Mouse (Mus musculus) embryonic facial prominence, embryonic 10.5 days (tissue): ENCODE data around the gene Cdc27. TPM values are rescaled to one million over a fixed set of nuclear protein-coding genes. Genes with fewer than 3 reads are reported as not detected.

Experiments
- DNase-seq: peaks from one replicate; pipeline ENCODE4 v3.0.0-alpha.2; 2017; ENCODE audit warnings: low spot score
- H3K27ac ChIP-seq: fragments of 300-500 bp; sonication (generic); replicated peaks from 2 replicates; pipeline ENCODE4 v1.5.1; 2016; ENCODE audit warnings: mild to moderate bottlenecking
- H3K27me3 ChIP-seq: fragments of 300-500 bp; sonication (generic); replicated peaks from 2 replicates; pipeline ENCODE4 v1.6.1; 2016; ENCODE audit warnings: low read depth, mild to moderate bottlenecking; ENCODE audit not compliant: poor library complexity, severe bottlenecking
- H3K36me3 ChIP-seq: fragments of 300-500 bp; sonication (generic); replicated peaks from 2 replicates; pipeline ENCODE4 v1.6.1; 2016; ENCODE audit warnings: mild to moderate bottlenecking, moderate library complexity
- H3K4me1 ChIP-seq: fragments of 300-500 bp; sonication (generic); 2 replicates; pipeline ENCODE4 v1.6.1; 2016
- H3K4me3 ChIP-seq: fragments of 300-500 bp; sonication (generic); 2 replicates; pipeline ENCODE4 v1.5.1; 2016; ENCODE audit warnings: mild to moderate bottlenecking, moderate library complexity
- H3K9me3 ChIP-seq: fragments of 300-500 bp; sonication (generic); 2 replicates; pipeline ENCODE4 v1.6.1; 2016; ENCODE audit warnings: mild to moderate bottlenecking
- WGBS: fragments of 180-500 bp; shearing (Covaris S2); methylation state at CpG from one replicate; pipeline ENCODE4 v1.1.7; 2016; 5-methylcytosine and 5-hydroxymethylcytosine counted together
- polyA plus RNA-seq: library from polyadenylated mRNA; unstranded; fragments of >200 nt; fragmentation: Nextera tagmentation; extraction: Ambion mirVana; gene quantifications from 2 replicates; pipeline ENCODE4 v1.2.1, GENCODE M21; 2016

Cdc27 gene
- 58.4 and 60.8 TPM in 2 replicates for polyA plus RNA-seq

DNA sequence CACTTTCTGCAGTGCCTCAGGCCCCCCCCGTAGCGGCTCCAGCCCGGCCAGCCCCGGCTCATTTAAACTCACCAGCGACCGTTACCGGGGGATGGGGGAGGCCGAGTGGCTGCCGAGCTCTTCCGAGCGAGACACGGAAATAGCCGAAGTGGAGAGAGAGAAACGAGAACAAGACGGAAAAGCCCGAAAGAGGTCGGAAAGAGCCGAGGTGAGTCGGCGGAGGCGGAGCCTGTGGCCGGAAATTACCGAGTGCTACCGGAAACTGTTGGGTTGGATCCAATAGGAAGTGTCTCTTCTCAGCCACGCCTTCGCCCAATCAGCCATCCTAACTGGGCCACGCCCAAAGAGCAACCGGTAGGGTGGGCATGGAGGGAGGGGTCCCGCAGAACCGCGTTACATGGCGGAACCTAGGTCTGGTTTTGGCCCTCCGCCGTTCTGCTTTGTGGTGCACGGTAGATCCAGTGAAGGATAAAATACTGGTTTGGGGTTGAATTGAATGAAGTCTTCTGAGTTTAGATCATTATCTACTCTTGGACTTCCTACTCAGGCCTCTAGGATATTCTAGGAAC lies at the start of gene Cdc27, which contains the start of gene Myl4:
Gene Cdc27 (minus strand): TSS at position 215 of the 569 bp plus-strand sequence.
Gene Myl4 (plus strand): TSS at position 258 of the 569 bp plus-strand sequence.
- Histone ChIP-seq H3K4me1 (peaks cover 11% of the 10 kb centered on the region), H3K9me3 (no peaks in the 10 kb centered on the region), H3K4me3 (peak within 1 kb of the TSS; percentile 93), H3K36me3 (peaks cover 15% of the 10 kb centered on the region), H3K27me3 (no peaks in the 10 kb centered on the region), H3K27ac (peak within 1 kb of the TSS; percentile 99)
- WGBS, result 1% methylated on average over 35 of the region's 35 CpGs
- peak; percentile 99 for DNase-seq

DNA sequence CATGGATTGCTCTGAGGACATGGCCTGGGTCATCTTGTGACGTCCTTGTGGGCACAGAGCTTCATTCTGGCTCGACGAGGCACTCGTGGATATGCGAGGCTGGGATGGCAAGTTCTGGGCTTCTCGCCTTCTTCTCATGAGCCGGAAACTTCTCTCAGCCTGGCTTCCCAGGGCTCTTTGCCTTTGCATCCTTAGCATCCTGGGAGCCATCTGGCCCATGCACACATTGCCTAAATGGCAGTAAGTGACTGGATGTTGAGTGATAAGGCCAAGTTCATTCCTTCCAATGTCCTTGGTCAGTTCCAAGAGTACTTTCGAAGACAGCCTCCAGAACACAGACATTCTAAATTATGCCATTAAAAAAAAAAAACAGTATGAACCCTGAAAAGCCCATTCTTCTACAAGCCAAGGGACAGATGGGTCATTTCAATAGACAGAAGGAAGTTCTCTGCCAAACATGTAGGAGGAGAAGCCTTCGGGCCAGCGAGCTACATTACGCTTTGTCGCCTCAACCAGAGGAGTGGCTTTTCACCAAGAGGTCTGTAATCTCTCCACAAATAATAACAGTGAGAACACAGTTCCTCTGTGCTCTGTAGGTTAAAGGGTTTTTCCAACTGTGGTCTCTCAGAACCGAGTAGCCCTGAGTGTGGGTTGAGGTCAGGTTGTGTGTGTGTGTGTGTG lies 49.0 kb upstream of the Cdc27 start:
- Histone ChIP-seq H3K36me3 (no peaks in the 10 kb centered on the region), H3K9me3 (no peaks in the 10 kb centered on the region), H3K27me3 (peaks cover 9% of the 10 kb centered on the region; the same call in 1 of the 2 replicates), H3K4me3 (no peak overlapping the region), H3K27ac (no peak overlapping the region), H3K4me1 (peaks cover 15% of the 10 kb centered on the region)
- WGBS, result 90% methylated on average over 13 of the region's 13 CpGs
- DNase-seq, result no peak

GRCm38 (mm10) chr11:104596365-104596764 lies 45.9 kb upstream of the Cdc27 start:
- 0 out of 2 replicates have a peak, but pooled peaks cover 5% of the 10 kb centered on the region for H3K27me3 ChIP-seq
- H3K9me3 ChIP-seq, result no peaks in the 10 kb centered on the region
- no peaks in the 10 kb centered on the region for H3K36me3 ChIP-seq
- no peak for DNase-seq
- H3K4me3 ChIP-seq, result no peak overlapping the region
- H3K27ac ChIP-seq, result peak overlapping the region; percentile 5; the same call in 1 of the 2 replicates
- peaks cover 24% of the 10 kb centered on the region for H3K4me1 ChIP-seq
- WGBS, result 76% methylated on average over 10 of the region's 10 CpGs

DNA sequence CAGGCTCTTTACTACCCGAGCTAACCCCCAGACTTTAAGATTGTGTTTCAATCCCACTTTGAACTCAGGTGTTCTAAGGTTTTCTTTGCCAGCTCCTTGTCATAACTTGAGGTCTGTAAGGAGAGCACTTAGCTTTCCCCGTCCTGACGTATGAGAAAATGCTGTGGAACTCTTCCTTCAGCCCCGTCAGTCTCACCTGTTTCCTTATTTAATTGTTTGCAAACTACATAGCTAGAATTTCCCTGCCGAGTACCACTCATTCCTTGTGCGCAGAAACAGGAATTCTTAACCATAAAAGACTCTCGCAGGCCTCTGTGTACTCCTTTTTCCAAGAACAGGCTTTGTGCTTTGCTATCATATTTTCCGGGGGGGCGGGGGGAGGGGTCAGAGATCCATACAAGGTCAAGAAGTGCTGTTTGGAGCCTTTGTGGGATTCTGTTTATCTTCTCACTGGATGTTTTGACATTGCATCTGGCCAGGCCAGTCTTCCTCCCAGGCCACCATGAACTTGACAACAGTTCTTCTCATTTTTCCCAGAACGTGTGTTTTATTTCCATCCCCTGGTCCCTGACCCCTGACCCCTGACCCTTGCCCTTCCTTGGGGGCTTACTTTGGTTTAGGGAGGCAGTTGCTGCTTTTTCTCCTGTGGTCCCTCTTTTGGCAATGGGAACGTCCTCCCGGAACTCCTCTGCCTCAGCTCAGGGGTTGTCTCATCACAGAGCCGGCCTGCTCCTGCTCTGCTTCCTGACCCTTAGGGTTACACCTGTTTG lies 41.8 kb upstream of the Cdc27 start:
- Histone ChIP-seq H3K9me3 (peaks cover 13% of the 10 kb centered on the region), H3K36me3 (no peaks in the 10 kb centered on the region), H3K27me3 (no peaks in the 10 kb centered on the region), H3K4me3 (no peak overlapping the region), H3K27ac (no peak overlapping the region), H3K4me1 (peaks cover 24% of the 10 kb centered on the region)
- DNase-seq, result peak; percentile 29
- WGBS, result 57% methylated on average over 13 of the region's 13 CpGs

- WGBS, result 4% methylated on average over 8 of the region's 8 CpGs
- Histone ChIP-seq H3K27me3 (no peaks in the 10 kb centered on the region), H3K4me3 (no peak overlapping the region), H3K9me3 (peaks cover 13% of the 10 kb centered on the region), H3K4me1 (peaks cover 12% of the 10 kb centered on the region), H3K27ac (no peak overlapping the region), H3K36me3 (no peaks in the 10 kb centered on the region)
- peak; percentile 81 for DNase-seq
These were observed 39.7 kb upstream of the Cdc27 start for GRCm38 (mm10) chr11:104590148-104590547.

DNA sequence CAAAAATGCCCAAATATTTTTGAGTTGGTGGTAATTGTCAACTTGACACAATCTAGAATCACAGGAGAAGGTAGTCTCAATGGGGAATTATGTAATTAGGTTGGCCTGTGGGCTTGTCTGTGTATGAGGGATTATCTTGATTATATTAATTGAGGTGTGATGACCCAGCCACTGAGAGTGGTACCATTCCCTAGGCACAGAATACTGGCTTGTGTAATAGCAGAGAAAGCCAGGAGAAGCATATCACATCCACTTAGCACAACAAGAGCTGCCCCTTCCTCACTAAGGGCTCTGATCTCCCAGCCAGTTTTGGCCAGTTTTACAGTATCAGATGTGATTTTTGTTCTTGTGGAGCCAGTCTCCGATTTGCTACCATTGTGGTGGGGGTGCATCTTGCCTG lies 39.1 kb upstream of the Cdc27 start:
- Histone ChIP-seq H3K4me3 (no peak overlapping the region), H3K9me3 (peaks cover 13% of the 10 kb centered on the region), H3K27me3 (no peaks in the 10 kb centered on the region), H3K27ac (no peak overlapping the region), H3K4me1 (peaks cover 12% of the 10 kb centered on the region), H3K36me3 (no peaks in the 10 kb centered on the region)
- 69% methylated on average over 1 of the region's 1 CpGs for WGBS
- no peak for DNase-seq

GRCm38 (mm10) chr11:104588513-104588912 lies 38.1 kb upstream of the Cdc27 start:
- Histone ChIP-seq H3K4me1 (peaks cover 12% of the 10 kb centered on the region), H3K4me3 (no peak overlapping the region), H3K9me3 (peaks cover 13% of the 10 kb centered on the region), H3K27ac (no peak overlapping the region), H3K27me3 (no peaks in the 10 kb centered on the region), H3K36me3 (no peaks in the 10 kb centered on the region)
- WGBS, result 94% methylated on average over 2 of the region's 2 CpGs
- no peak for DNase-seq

- 94% methylated on average over 9 of the region's 9 CpGs for WGBS
- H3K27me3 ChIP-seq, result no peaks in the 10 kb centered on the region
- no peak overlapping the region for H3K4me3 ChIP-seq
- no peak overlapping the region for H3K27ac ChIP-seq
- DNase-seq, result no peak
- H3K9me3 ChIP-seq, result peaks cover 13% of the 10 kb centered on the region
- H3K4me1 ChIP-seq, result peaks cover 13% of the 10 kb centered on the region
- H3K36me3 ChIP-seq, result no peaks in the 10 kb centered on the region
These were observed 37.5 kb upstream of the Cdc27 start for GRCm38 (mm10) chr11:104587904-104588303.

- H3K36me3 ChIP-seq, result no peaks in the 10 kb centered on the region
- peaks cover 13% of the 10 kb centered on the region for H3K9me3 ChIP-seq
- H3K4me1 ChIP-seq, result peaks cover 17% of the 10 kb centered on the region
- H3K27me3 ChIP-seq, result no peaks in the 10 kb centered on the region
- H3K4me3 ChIP-seq, result no peak overlapping the region
- H3K27ac ChIP-seq, result no peak overlapping the region
- no peak for DNase-seq
- 78% methylated on average over 5 of the region's 5 CpGs for WGBS
These were observed 35.1 kb upstream of the Cdc27 start for GRCm38 (mm10) chr11:104585495-104585894.

- H3K4me1 ChIP-seq, result peaks cover 31% of the 10 kb centered on the region
- no peaks in the 10 kb centered on the region for H3K36me3 ChIP-seq
- DNase-seq, result no peak
- no peaks in the 10 kb centered on the region for H3K27me3 ChIP-seq
- no peak overlapping the region for H3K4me3 ChIP-seq
- peaks cover 2% of the 10 kb centered on the region; the same call in 1 of the 2 replicates for H3K9me3 ChIP-seq
- WGBS, result 67% methylated on average over 13 of the region's 13 CpGs
- no peak overlapping the region for H3K27ac ChIP-seq
These were observed 32.4 kb upstream of the Cdc27 start for GRCm38 (mm10) chr11:104582630-104583364.

GRCm38 (mm10) chr11:104582308-104582606 lies 31.8 kb upstream of the Cdc27 start:
- Histone ChIP-seq H3K36me3 (no peaks in the 10 kb centered on the region), H3K27me3 (0 out of 2 replicates have a peak, but pooled peaks cover 3% of the 10 kb centered on the region), H3K4me1 (peaks cover 36% of the 10 kb centered on the region), H3K4me3 (no peak overlapping the region), H3K9me3 (no peaks in the 10 kb centered on the region), H3K27ac (no peak overlapping the region)
- WGBS, result 93% methylated on average over 2 of the region's 2 CpGs
- DNase-seq, result no peak
